Mouse (Mus musculus) cerebellum, postnatal 10 days (tissue): ENCODE measurements around the gene Rab30.
"Not testable (repeated sequence)": the region's sequence is repeated elsewhere in the genome, so short reads cannot be mapped to it uniquely, and the experiment has no call there.

ENCODE experiments used
- DNase-seq, 2 experiments: peaks; one replicate each; pipeline ENCODE4 v3.0.0; 2021; ENCODE audit warnings: mixed read lengths in 2 of 2

The Rab30 gene

GRCm38 (mm10) chr7:92741152-92741860, at the start of gene Rab30:
Rab30 (plus strand) TSS chr7:92741603.
- DNase-seq: peak; percentile 98

DNA sequence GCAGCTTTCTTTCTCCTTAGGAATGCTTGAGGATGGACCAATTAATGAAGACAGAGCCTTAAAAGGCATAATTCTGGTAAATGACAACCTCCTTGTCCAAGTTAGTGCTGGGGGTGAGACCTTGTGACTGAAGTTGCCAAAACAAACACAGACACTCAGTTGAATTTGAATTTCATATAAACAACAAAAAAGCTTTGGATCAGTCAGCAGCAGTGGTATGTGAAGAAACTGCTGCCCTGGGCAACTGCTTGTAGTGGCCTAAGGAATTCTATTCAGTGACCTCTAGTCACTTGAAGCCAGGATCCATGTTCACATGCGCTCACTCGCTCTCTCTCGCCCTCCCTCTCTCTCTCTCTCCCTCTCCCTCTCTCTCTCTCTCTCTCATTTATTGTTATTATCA, 45.0 kb upstream of the Rab30 start:
- no peak for DNase-seq

DNA sequence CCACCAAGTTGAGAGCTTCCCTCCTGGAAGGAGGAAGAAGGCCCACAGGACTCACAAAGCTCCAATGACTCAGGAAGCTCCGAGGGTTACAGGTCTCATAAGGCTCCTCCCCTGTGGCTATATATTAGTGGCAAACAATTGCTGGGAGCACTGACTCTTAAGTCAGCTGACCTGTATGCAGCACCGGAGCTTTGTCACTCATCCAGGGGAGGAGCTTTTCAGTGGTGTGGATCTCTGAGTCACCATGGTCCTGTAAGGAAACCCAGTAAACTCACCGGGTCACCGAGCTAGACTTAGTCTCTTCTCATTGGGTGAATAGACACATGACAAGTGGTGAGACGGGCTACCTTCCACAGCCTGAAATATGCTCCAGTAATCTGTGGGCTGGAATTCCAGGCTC, 42.6 kb upstream of the Rab30 start:
- DNase-seq: no peak

DNA sequence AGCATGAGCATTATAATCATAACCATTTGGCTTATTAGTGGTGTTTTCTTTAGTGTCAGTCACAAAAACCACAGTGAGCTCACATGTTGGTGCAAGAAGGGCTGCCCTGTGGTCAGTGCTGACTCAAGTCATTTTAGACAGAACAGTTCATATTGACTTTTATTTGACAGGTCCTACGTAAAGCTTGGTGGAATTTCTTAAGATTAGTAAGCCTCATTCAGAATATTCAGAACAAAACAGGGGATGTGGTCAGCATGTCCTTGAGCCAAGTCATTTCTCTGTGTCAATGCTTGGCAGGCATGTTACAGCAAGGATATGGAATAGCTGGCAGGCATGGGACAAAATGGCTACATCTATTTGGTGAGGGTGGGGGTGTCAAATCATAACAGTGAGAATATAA, 37.7 kb upstream of the Rab30 start:
- no peak for DNase-seq

DNA sequence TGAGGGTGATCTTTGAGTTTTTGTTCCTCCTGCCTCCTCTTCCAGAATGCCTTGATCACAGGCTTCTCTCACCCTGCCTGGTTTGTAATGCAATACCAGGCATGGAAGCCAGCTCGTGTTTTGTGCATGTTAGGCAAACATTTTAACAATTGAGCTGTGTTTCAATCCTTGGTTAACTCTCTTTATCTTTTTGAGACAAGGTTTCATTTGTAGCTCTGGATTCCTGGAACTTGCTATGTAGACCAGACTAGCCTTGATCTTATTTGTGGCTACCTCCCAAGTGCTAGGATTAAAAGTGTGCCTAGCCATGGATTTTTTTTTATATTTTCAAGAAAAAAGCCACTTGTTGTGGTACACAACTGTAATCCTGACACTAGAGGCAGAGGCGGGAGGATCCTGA, 35.9 kb upstream of the Rab30 start:
- DNase-seq: no peak

DNA sequence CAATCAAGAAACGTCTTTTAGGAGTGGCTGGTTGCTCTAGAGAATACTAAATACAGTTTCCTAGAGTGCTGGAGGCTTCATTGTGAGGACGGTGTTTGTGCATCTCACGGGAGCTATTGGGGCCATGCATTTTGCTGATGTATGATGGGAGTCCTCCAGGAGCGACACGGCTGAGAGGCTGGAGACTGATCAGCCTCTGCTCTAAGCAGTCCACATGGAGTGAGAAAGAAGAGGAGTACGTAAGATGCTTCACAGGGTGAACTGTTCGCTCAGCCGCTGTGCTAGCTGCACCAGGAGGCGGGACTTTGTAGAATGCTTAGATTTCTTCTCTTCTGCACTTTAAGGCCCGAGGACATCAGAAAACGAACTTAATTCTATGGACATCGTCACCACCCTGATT, 34.7 kb upstream of the Rab30 start:
- no peak for DNase-seq

GRCm38 (mm10) chr7:92709573-92709972, 31.8 kb upstream of the Rab30 start:
- DNase-seq: no peak

GRCm38 (mm10) chr7:92711593-92711992, 29.8 kb upstream of the Rab30 start:
- DNase-seq: no peak

- DNase-seq: no peak
These were observed 26.3 kb upstream of the Rab30 start for GRCm38 (mm10) chr7:92715055-92715454.

- DNase-seq: no peak
These were observed 21.1 kb upstream of the Rab30 start for GRCm38 (mm10) chr7:92720156-92720905.

DNA sequence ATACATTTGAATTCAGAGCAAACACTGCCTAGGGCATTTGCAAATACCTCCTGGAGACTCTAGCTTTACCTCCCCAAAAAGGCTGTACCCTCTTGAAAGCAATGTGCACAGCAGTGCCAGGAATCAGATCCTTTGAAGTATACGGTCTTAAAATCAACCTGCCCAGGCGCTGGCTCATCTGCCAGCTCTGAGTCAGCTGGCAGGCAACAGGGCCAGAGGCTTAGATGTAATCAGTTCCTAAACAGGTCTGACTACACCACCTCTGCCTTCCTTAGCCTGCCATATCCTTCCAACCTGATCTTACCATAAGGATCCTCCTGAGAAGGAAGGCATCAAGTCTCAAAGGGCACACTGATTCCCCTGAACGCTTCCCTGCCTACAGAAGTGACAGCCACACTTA, 17.7 kb upstream of the Rab30 start:
- DNase-seq: no peak

- no peak for DNase-seq
These were observed 17.1 kb upstream of the Rab30 start for GRCm38 (mm10) chr7:92724261-92724660.

DNA sequence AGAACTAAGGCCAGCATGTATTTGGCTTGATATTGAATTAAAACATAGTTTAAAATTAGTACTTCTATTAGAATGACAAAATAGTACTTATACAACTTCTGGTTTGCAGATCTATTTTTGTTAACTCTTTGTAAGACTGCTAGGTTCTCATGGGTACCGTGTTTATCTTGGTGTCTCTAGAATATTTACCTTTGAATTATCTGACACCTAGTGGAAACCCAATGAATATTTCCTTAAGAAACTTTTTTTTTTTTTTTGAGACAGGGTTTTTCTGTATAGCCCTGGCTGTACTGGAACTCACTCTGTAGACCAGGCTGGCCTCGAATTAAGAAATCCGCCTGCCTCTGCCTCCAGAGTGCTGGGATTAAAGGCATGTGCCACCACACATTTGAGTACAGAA, 11.8 kb upstream of the Rab30 start:
- DNase-seq: not testable (repeated sequence)

GRCm38 (mm10) chr7:92730465-92730864, 10.9 kb upstream of the Rab30 start:
- DNase-seq: no peak

- no peak for DNase-seq
These were observed 10.4 kb upstream of the Rab30 start for GRCm38 (mm10) chr7:92730959-92731358.

GRCm38 (mm10) chr7:92732136-92732535, 9.3 kb upstream of the Rab30 start:
- no peak for DNase-seq

GRCm38 (mm10) chr7:92737560-92737959, 3.8 kb upstream of the Rab30 start:
- no peak for DNase-seq

DNA sequence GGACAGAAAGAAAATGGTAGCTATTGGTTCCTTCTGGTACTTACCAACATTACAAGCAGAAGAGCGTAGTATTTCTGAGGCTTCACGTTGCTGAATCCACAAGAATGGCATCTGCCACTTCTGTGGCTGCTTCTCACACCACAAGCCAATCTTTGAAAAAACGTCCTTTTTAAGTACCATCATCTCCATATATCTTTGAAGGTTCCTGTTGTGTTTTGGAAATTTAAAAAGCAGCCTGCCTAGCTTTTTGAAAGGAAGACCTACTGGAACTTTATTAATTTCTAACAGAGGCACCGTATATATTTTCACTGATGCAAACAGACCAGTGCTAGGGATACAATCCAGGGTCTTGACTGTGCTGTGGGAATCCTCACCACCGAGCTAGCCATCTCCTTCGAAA, 1.4 kb upstream of the Rab30 start:
- DNase-seq: no peak

DNA sequence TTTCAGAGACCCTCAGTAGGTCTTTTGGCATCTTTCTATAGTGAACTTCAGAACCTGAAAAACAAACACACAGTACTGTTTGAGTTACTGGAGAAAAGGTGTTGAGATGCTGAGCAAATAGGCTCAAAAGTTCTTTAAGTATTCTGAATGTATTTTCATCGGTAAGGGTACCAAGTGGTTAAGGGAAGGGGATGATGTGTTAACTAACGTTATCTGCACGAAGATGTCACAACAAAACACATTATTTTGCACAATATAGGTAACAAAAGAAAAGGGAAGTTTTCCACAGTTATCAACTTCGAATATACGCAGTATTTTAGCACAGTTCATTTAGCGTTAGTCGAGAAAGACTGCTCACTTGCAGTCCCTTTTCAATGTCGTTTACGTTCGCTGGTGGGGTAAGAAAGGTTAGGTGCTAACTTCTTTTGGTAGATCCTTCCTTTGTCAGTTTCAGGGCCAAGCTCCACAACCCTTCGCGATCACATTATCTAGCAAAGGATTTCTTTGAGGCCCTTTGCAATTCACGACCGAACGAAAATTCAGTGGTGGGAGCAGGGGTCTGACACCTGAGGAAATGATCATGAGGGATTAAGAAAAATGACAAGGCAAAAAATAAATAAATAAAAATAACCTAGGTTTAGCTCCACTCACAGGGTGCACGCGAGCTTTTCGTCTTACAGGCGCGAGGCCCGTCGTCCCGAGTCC, 840 bp upstream of the Rab30 start:
- DNase-seq: peak in 1 of 2 experiments; percentile 20

DNA sequence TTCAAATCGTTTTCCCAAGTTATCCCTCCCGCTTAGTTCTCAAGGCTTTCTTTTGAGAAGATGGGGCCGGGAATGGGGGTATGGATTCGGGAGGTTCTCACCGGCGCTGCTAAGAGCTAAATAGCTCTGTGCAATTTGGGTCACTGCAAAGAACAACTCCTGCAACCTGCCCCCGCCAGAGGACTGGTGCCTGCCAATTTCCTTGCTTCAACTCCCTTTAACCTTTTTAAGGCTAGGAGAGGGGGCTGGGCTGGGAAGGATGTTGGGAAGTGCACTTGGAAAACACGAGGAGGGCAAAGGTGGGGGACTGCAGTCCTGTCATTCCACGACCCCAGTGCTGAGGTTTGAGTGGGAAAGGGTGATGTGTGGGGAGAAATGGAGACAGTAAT, 452 bp downstream of the Rab30 start:
- DNase-seq: peak; percentile 66 to 74

DNA sequence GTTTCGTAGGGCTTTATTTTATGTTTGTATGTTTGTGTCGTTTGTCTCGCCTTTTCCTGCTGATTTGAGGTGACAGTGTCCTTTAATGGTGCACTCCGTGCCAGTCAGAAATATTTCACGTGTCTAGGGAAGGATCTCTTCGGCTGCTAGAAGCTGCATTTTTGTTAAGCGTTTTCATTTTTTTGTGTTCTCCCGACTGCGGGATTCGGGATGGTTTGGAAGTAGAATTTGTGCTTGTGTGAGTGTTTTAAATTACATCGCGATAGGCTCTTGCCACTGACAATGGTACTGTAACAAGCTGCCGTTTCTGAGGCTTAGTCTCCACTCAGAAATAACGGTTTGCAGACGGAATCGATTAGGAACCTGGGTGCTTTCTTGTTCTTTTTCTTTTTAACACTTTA, 938 bp downstream of the Rab30 start:
- DNase-seq: no peak

DNA sequence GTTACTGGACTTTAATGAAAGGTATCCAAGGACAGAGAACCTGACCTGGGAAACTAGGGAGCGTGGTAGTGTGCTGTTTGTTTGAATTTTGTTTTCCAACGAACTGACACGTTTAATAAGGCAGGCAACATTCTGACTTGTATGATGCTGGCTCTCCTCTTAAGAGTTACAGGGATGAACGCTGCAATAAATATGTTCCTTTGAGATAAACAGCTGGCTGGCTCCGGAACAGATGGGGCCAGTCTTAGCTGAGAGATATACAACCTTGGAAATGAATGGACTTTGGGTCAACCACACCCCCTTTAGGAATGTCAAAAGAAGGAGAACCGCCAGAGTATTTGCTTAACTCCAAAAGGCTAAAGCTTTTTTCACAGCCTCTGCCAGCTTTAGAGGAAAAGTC, 1.4 kb downstream of the Rab30 start:
- DNase-seq: no peak

DNA sequence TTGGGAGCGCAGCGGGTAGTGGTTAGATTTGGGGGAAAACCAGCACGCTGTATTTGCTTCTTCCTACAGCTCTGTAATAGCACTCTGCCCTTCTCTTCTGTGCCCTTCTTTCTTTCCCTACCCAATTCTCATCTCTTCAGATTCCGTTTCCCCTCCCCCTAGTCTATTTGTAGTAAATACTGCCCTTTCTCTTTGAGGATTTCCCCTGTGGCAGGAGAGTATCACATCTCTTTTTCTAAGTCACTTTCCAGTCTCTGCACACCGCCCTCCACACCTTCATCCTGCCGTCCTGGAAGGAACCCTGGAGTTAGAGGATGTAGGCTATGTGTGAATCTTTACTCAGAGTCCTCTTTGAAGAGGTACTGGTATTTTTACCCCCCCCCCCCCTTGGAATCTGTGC, 1.9 kb downstream of the Rab30 start:
- no peak for DNase-seq

DNA sequence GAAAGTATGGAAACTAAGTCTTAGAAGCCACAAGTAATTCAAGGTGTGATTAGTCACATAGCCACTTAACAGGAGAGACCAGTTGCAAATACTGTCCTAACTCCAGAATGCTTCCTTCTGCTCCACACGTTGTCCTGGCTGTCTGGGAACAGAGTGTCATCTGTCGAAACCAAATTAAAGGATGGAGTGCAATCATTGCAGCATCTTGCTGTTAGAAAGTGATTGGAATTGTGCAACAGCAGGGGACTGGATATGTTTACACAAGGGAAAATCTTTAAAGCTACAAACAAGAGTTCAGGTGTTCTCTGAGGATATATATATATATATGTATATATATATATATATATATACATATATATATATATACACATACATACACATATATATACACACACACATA, 9.0 kb downstream of the Rab30 start:
- no peak for DNase-seq
